Mouse (Mus musculus) liver, adult 2 months (tissue): ENCODE data around the gene Bcl6. TPM values are rescaled to one million over a fixed set of nuclear protein-coding genes. Genes with fewer than 3 reads are reported as not detected.

Experiments used
- DNase-seq: peaks from one replicate; pipeline ENCODE4 v3.0.0-alpha.2; 2011; ENCODE audit warnings: low read depth, low spot score; ENCODE audit errors: extremely low read depth
- H3K27ac ChIP-seq: fragments of 200-500 bp; replicated peaks from 2 replicates; pipeline ENCODE4 v1.5.1; 2012; ENCODE audit warnings: low read depth, mild to moderate bottlenecking, control low read depth, inconsistent platforms, low read length; ENCODE audit not compliant: insufficient read depth
- H3K27me3 ChIP-seq: fragments of 200-500 bp; 2 replicates; pipeline ENCODE4 v1.6.1; 2012; ENCODE audit warnings: mild to moderate bottlenecking, moderate library complexity, low read length, inconsistent platforms; ENCODE audit not compliant: control insufficient read depth, insufficient read depth
- H3K36me3 ChIP-seq: fragments of 200-500 bp; 2 replicates; pipeline ENCODE4 v1.6.1; 2012; ENCODE audit warnings: low read length, inconsistent platforms; ENCODE audit not compliant: control insufficient read depth, insufficient read depth
- H3K4me1 ChIP-seq: fragments of 200-500 bp; 2 replicates; pipeline ENCODE4 v1.6.1; 2011; ENCODE audit warnings: low read length; ENCODE audit not compliant: control insufficient read depth, insufficient read depth
- H3K4me3 ChIP-seq: fragments of 200-500 bp; 2 replicates; pipeline ENCODE4 v1.5.1; 2011; ENCODE audit warnings: low read depth, mild to moderate bottlenecking, control low read depth, low read length, moderate library complexity; ENCODE audit not compliant: insufficient read depth
- H3K79me2 ChIP-seq: fragments of 200-500 bp; 2 replicates; pipeline ENCODE4 v1.6.1; 2012; ENCODE audit warnings: inconsistent platforms, mild to moderate bottlenecking, low read length, moderate library complexity; ENCODE audit not compliant: control insufficient read depth, insufficient read depth
- H3K9ac ChIP-seq: fragments of 200-500 bp; 2 replicates; pipeline ENCODE4 v1.6.1; 2012; ENCODE audit warnings: low read depth, mild to moderate bottlenecking, control low read depth, inconsistent platforms, low read length
- CTCF ChIP-seq: fragments of 200-500 bp; IDR thresholded peaks from 2 replicates; pipeline ENCODE4 v1.5.1; 2011; ENCODE audit warnings: low read depth, low read length, control low read depth
- POLR2A ChIP-seq: fragments of 200-500 bp; IDR thresholded peaks from 2 replicates; pipeline ENCODE4 v1.6.1; 2011; ENCODE audit warnings: low read length, control low read depth; ENCODE audit not compliant: insufficient read depth; ENCODE audit errors: extremely low read depth
- WGBS: fragments of 180-500 bp; shearing (Covaris S2); methylation state at CpG from one replicate; pipeline ENCODE4 v1.1.7; 2018; 5-methylcytosine and 5-hydroxymethylcytosine counted together
- polyA plus RNA-seq: library from polyadenylated mRNA; depleted of rRNA; stranded (reverse); fragments of >200 nt; gene quantifications from 2 replicates; pipeline ENCODE4 v1.2.3, GENCODE M21; 2012
- total RNA-seq: library from RNA; depleted of rRNA; stranded (reverse); fragments of >200 nt; gene quantifications from 2 replicates; pipeline ENCODE4 v1.2.3, GENCODE M21; 2014

The Bcl6 gene
- total and polyA plus RNA-seq, 2 experiments, result 4.5 to 20.6 TPM

DNA sequence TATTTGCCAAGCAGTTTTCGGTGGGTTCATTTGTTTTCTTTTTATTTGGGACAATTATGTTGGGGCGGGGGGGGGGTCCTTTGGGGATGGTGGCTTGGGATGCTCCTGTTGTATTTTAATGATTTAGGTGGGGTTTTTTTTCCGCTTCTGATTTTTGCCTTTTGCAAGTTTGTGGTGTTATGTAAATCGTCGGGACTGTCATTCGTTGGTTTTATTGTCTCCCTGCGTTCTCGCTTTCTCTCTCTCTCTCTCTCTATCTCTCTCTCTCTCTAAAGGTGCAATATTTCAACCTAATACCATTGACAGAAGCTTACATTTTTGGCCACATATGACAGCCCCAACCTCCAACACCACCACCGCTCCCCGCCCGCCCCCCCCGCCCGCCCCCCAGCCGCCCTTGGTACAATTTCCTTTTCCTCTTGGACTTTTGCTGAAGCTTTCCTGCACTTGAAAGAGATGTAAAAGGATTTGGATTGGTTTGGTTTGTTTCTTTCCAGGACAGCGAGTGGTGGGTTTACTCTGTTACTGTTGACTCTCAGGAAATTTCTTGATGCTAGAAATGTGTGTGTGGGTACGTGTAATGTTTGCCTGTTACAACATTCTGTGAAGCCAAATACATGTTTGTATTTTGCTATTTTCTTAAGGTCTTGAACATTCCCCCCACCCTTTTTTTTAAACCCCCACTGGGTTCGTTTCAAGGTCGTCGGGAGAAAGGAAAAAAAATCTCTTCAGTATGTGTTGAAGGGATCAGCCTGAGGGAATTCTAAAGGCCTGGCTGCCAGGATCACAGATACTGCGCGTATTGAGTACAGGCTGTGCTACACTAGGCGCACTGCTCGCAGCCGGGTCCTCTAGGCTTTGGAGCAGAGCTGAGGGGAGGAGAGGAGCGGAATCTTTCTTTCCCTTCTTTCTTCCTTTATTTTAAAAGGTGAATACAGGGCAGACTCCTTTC is 833 bp upstream of the Bcl6 start:
- Histone ChIP-seq H3K4me1 (peaks cover 8% of the 10 kb centered on the region; the same call in 1 of the 2 replicates), H3K79me2 (peaks cover 9% of the 10 kb centered on the region; the same call in 1 of the 2 replicates), H3K9ac (peak overlapping the region; percentile 99), H3K27me3 (no peaks in the 10 kb centered on the region), H3K4me3 (peak overlapping the region; percentile 85), H3K36me3 (no peaks in the 10 kb centered on the region), H3K27ac (peak overlapping the region; percentile 100)
- TF ChIP-seq POLR2A (peak; percentile 29; the same call in 1 of the 2 replicates), CTCF (no peak)
- peak; percentile 56 for DNase-seq
- 7% methylated on average over 25 of the region's 25 CpGs for WGBS

DNA sequence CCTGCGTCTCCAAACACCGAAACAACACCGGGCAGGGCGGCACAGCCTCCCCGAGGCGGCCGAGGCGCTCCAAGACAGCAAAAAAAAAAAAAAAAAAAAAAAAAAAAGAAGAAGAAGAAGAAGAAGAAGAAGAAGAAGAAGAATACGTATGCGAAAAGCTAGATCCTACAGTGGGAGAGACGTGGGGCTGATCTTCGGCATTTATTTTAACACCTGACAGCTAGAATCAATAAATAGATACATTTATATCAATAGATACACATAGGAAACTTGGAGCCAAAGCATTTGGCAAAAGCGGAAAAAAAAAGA is 541 bp downstream of the Bcl6 start:
- Histone ChIP-seq H3K79me2 (peaks cover 9% of the 10 kb centered on the region; the same call in 1 of the 2 replicates), H3K4me3 (peak overlapping the region; percentile 85), H3K27ac (peak overlapping the region; percentile 100), H3K36me3 (no peaks in the 10 kb centered on the region), H3K9ac (peak overlapping the region; percentile 99), H3K4me1 (peaks cover 3% of the 10 kb centered on the region; the same call in 1 of the 2 replicates), H3K27me3 (no peaks in the 10 kb centered on the region)
- DNase-seq, result no peak
- 0% methylated on average over 13 of the region's 13 CpGs for WGBS
- TF ChIP-seq CTCF (no peak), POLR2A (no peak)

DNA sequence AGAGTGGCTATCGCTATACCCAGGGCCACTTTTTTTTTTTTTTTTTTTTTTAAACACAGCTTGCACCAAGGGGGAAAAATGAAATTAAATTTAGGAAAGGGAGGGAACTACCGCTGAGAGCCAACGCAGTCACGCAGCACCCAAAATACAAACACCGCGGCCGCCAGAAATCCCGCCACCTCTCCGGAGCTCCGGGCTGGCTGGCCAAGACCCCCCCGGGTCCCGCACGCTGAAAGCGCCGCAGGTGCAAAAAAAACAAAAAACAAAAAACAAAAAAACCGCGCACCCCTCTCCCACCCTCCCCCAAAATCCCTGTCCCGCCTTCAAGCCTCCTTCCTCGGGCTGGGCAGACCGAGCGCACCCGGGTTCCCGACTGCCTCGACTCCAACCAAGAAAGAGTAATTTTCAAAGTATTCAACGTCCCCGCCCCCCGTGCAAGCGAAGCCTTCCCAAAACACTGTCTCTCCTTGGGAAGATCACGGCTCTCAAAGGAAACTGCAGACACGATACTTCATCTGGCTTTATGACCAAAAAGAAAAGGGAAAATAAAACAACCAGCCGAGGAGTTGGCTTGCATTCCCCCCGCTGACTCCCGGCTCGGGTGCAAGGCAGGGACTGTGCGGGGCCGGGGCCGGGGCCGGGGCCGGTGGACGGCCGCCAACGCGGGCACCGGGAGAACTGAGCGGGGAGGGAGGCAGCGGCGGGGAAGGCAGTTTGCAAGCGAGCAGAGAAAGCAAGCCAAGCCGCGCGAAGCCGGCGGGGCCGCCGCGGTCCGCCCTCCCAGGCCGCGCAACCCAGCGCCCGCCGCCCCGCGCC is 1.1 kb downstream of the Bcl6 start:
- Histone ChIP-seq H3K36me3 (no peaks in the 10 kb centered on the region), H3K79me2 (peaks cover 9% of the 10 kb centered on the region; the same call in 1 of the 2 replicates), H3K9ac (peak overlapping the region; percentile 99), H3K27me3 (no peaks in the 10 kb centered on the region), H3K4me3 (peak overlapping the region; percentile 85), H3K4me1 (peaks cover 3% of the 10 kb centered on the region; the same call in 1 of the 2 replicates), H3K27ac (peak overlapping the region; percentile 100)
- DNase-seq, result no peak
- under 1% methylated on average over 64 of the region's 64 CpGs for WGBS
- TF ChIP-seq POLR2A (0 out of 2 replicates have a peak, but pooled peaks have one; percentile 17), CTCF (no peak)

DNA sequence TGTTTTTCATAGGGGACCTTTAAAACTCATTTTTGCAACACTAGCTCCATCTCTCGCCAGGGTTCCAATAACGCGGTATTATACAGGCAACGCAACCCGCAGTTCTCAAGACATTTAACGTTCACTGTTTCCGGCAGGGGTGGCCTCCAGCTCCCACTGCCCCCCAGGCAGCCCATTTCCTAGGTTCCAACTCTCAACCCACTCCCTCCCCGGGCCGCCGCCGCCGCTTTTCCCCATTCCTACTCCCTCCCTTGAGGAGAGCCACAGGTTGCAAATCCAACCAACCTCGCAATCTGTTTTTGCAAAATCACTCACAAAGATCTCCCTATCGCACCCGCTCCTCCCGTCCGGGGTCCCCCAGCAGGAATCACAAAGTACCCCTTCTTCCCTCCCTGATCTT is 1.8 kb downstream of the Bcl6 start:
- Histone ChIP-seq H3K4me3 (peak overlapping the region; percentile 85), H3K9ac (peak overlapping the region; percentile 99), H3K4me1 (peaks cover 3% of the 10 kb centered on the region), H3K27me3 (no peaks in the 10 kb centered on the region), H3K36me3 (no peaks in the 10 kb centered on the region), H3K79me2 (peaks cover 9% of the 10 kb centered on the region; the same call in 1 of the 2 replicates), H3K27ac (peak overlapping the region; percentile 100)
- no peak for DNase-seq
- WGBS, result under 1% methylated on average over 17 of the region's 17 CpGs
- peak; percentile 43; the same call in 1 of the 2 replicates for TF ChIP-seq POLR2A
- TF ChIP-seq CTCF, result no peak

DNA sequence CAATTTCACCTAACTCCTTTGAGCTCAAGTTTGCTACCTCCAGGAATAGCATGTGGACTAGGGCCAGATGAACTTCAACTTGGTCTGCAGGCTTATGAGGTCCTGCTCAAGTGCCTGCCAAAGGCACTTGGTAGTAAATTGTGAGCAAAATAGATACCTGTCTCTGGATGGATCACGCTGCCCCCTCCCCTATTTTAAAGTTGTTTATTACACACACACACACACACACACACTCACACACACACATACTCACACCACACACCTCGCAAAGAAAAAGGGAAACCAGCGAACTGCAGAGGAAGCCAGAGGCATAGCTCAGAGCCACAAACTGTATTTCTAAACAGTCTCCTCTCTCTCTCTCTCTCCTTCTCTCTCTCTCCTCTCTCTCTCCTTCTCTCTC is 2.5 kb downstream of the Bcl6 start:
- TF ChIP-seq POLR2A (0 out of 2 replicates have a peak, but pooled peaks have one; percentile 25), CTCF (no peak)
- WGBS, result 10% methylated on average over 3 of the region's 3 CpGs
- peak; percentile 86 for DNase-seq
- H3K27me3 ChIP-seq, result no peaks in the 10 kb centered on the region
- peaks cover 4% of the 10 kb centered on the region for H3K4me1 ChIP-seq
- H3K36me3 ChIP-seq, result no peaks in the 10 kb centered on the region
- H3K79me2 ChIP-seq, result peaks cover 9% of the 10 kb centered on the region; the same call in 1 of the 2 replicates
- H3K27ac ChIP-seq, result peak overlapping the region; percentile 100
- peak overlapping the region; percentile 85 for H3K4me3 ChIP-seq
- peak overlapping the region; percentile 99 for H3K9ac ChIP-seq
